Comparison of ENCODE assay signal across 23 mouse cellular contexts in genomic region chr1:38240438-38241220, GRCm38 (mm10).
DNase-seq lines count a peak whose midpoint lies in the region; ATAC-seq and TF ChIP-seq lines count a peak whose summit lies in the region.
"Had no signal": no experiment of that assay in that cellular context is flagged by ENCODE, and none has a peak within 500 bp of the region (broad histone marks: within the 10 kb centered on the region; RNA-seq: fewer than 3 reads in every experiment).

No protein-coding gene starts in this region.

- DNase-seq in frontal cortex, postnatal 14 days (ENCODE audit: low spot score in 2 of 2), result no peak
- DNase-seq in heart, adult 2 months, result no peak
- no peak for DNase-seq in heart, postnatal 36 days
- DNase-seq in limb, embryonic 10.5 days (ENCODE audit: low spot score), result no peak
- DNase-seq in skeletal muscle tissue, adult 2 months (ENCODE audit: low read depth, low spot score), result peak; percentile 49
- no peak for DNase-seq in right cerebral cortex, postnatal 25 days
- DNase-seq: cerebellum, adult 11-12 months; cerebellum, adult 9-11 months; embryo, embryonic 11 days; lung, adult 2 months; lung, postnatal 14 days; thymus, postnatal 4 days had no signal

- no peak for TF ChIP-seq POLR2A in heart, adult 2 months (IDR thresholded peaks at IDR 0.05; ENCODE audit: insufficient read depth, low read depth, low read length)

- no peaks in the 10 kb centered on the region for H3K27me3 ChIP-seq in heart, adult 2 months (ENCODE audit: control insufficient read depth, insufficient read depth, low read length)
- no peaks in the 10 kb centered on the region for H3K27me3 ChIP-seq in limb, embryonic 15.5 days
- no peaks in the 10 kb centered on the region for H3K27me3 ChIP-seq in limb, embryonic 10.5 days (ENCODE audit: low read depth, poor library complexity, severe bottlenecking)
- H3K27me3 ChIP-seq: limb, embryonic 13.5 days; midbrain, embryonic 15.5 days; Patski had no signal

- ATAC-seq in frontal cortex, adult (ENCODE audit: low TSS enrichment), result peak; percentile 70
- ATAC-seq in limb, embryonic 15.5 days (ENCODE audit: insufficient number of reproducible peaks, low FRiP score, low TSS enrichment, low read depth), result no peak
- ATAC-seq: forebrain, embryonic 16.5 days; hindbrain, embryonic 16.5 days; midbrain, embryonic 15.5 days had no signal

- H3K27ac ChIP-seq in heart, adult 2 months, result peak overlapping the region; percentile 23; the same call in 1 of the 2 replicates
- H3K27ac ChIP-seq in limb, embryonic 15.5 days, result peak overlapping the region; percentile 24; the same call in 1 of the 2 replicates
- H3K27ac ChIP-seq in limb, embryonic 10.5 days, result no peak overlapping the region
- H3K27ac ChIP-seq: heart, embryonic 13.5 days; kidney, postnatal 0 days; limb, embryonic 13.5 days; liver, embryonic 14.5 days; midbrain, embryonic 15.5 days had no signal

- WGBS in heart, adult 2 months, result 67% methylated on average over 9 of the region's 9 CpGs
- WGBS in limb, embryonic 15.5 days, result 77% methylated on average over 9 of the region's 9 CpGs
- 86% methylated on average over 9 of the region's 9 CpGs for WGBS in limb, embryonic 10.5 days

- H3K9ac ChIP-seq in heart, adult 2 months (ENCODE audit: low read depth, low read length), result no peak overlapping the region
- H3K9ac ChIP-seq in limb, embryonic 15.5 days, result no peak overlapping the region
- H3K9ac ChIP-seq: limb, embryonic 13.5 days; liver, embryonic 14.5 days; midbrain, embryonic 15.5 days had no signal

- no peaks in the 10 kb centered on the region for H3K79me2 ChIP-seq in heart, adult 2 months (replicated peaks; ENCODE audit: control insufficient read depth, insufficient read depth, low read length)

- intact Hi-C loops in heart, adult 2 months (cut with DNase I), result loop anchor here (5.0 kb wide), 1 partner anchor 38 kb away; no protein-coding TSS in a partner anchor
- intact Hi-C loops in heart, postnatal 36 days (cut with DNase I), result loop anchor here (5.0 kb wide), 2 partner anchors 67 to 82 kb away; no protein-coding TSS in a partner anchor

- no peak overlapping the region for H3K4me3 ChIP-seq in heart, adult 2 months
- no peak overlapping the region for H3K4me3 ChIP-seq in limb, embryonic 15.5 days
- no peak overlapping the region for H3K4me3 ChIP-seq in limb, embryonic 10.5 days
- H3K4me3 ChIP-seq: erythroblast, embryonic 14.5 days; heart, embryonic 13.5 days; limb, embryonic 13.5 days; midbrain, embryonic 15.5 days had no signal

- no peak overlapping the region for H3K4me2 ChIP-seq in limb, embryonic 15.5 days
- H3K4me2 ChIP-seq: heart, embryonic 13.5 days; limb, embryonic 13.5 days; midbrain, embryonic 15.5 days had no signal

- TF ChIP-seq EP300 in heart, adult 2 months (IDR thresholded peaks at IDR 0.05; ENCODE audit: insufficient read depth, low read depth, low read length), result no peak

- H3K4me1 ChIP-seq in heart, adult 2 months (ENCODE audit: control insufficient read depth, insufficient read depth, low read length), result peaks cover 10% of the 10 kb centered on the region
- peaks cover 28% of the 10 kb centered on the region for H3K4me1 ChIP-seq in limb, embryonic 15.5 days
- H3K4me1 ChIP-seq in limb, embryonic 10.5 days, result peaks cover 33% of the 10 kb centered on the region
- H3K4me1 ChIP-seq: midbrain, embryonic 15.5 days had no signal

- H3K36me3 ChIP-seq in heart, adult 2 months (ENCODE audit: control insufficient read depth, insufficient read depth, low read length), result no peaks in the 10 kb centered on the region
- no peaks in the 10 kb centered on the region for H3K36me3 ChIP-seq in limb, embryonic 15.5 days
- peaks cover 39% of the 10 kb centered on the region for H3K36me3 ChIP-seq in limb, embryonic 10.5 days
- H3K36me3 ChIP-seq: heart, embryonic 13.5 days; limb, embryonic 13.5 days; midbrain, embryonic 15.5 days had no signal

- no peak for TF ChIP-seq CTCF in heart, adult 2 months (IDR thresholded peaks at IDR 0.05)

- no peaks in the 10 kb centered on the region for H3K9me3 ChIP-seq in limb, embryonic 15.5 days
- H3K9me3 ChIP-seq in limb, embryonic 10.5 days (replicated peaks), result no peaks in the 10 kb centered on the region
- H3K9me3 ChIP-seq: heart, embryonic 13.5 days; limb, embryonic 13.5 days; midbrain, embryonic 15.5 days had no signal
